ENCODE assay signal across 12 mouse cellular contexts in the genomic region with DNA sequence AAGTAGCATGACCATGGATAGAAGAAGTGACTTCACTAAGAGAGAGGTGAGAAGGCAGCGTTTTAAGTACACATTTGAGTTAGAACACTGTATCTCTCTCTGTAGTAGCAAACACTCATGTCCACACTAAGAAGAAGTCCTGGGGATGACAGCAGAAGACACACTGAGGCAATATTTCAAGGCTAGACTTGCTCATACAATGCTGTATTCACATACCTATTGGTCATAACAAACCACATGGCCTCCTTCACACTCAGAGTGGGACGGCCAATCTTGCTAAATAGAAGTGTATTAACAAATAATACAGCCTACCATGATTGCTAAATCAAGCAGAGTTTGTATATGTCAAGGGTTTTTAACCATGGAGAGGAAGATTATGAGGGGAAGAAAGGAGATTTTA.
"Had no signal": no experiment of that assay in that cellular context is flagged by ENCODE, and none has a peak within 500 bp of the region (broad histone marks: within the 10 kb centered on the region; RNA-seq: fewer than 3 reads in every experiment).

No protein-coding gene starts in this region.

- DNase-seq: retina, postnatal 1 day; right cerebral cortex, adult 18-20 months; right cerebral cortex, postnatal 14 days; right cerebral cortex, postnatal 25 days; right cerebral cortex, postnatal 4 days; spleen, adult 18-20 months; thymus, adult 18-20 months; thymus, adult 2 months; thymus, postnatal 14 days; thymus, postnatal 25 days; thymus, postnatal 36 days; thymus, postnatal 4 days had no signal
